Mouse (Mus musculus): ENCODE measurements around the gene Cdk7. TPM values are rescaled to one million over a fixed set of nuclear protein-coding genes. Genes with fewer than 3 reads are reported as not detected.

The Cdk7 gene
- 80.8 TPM for polyA plus RNA-seq (2017; shearing (Covaris generic))

DNA sequence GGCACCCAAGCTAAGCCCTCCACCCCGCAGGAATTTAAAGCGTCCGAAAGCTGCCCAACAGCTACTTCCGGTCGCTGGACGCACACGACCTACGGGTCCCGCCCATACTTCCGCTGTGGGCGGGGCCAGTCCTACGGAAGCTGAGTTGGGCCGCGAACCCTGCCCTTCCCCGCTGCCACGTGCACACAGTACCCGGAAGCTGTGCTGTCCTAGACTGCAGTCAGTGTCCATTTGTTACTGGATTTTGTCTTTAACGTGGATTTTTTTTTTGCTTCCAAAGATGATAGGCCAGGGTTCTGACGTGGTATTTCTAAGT lies at the start of gene Cdk7:
Cdk7 (minus strand) TSS at position 79 of the 316 bp plus-strand sequence.

DNA sequence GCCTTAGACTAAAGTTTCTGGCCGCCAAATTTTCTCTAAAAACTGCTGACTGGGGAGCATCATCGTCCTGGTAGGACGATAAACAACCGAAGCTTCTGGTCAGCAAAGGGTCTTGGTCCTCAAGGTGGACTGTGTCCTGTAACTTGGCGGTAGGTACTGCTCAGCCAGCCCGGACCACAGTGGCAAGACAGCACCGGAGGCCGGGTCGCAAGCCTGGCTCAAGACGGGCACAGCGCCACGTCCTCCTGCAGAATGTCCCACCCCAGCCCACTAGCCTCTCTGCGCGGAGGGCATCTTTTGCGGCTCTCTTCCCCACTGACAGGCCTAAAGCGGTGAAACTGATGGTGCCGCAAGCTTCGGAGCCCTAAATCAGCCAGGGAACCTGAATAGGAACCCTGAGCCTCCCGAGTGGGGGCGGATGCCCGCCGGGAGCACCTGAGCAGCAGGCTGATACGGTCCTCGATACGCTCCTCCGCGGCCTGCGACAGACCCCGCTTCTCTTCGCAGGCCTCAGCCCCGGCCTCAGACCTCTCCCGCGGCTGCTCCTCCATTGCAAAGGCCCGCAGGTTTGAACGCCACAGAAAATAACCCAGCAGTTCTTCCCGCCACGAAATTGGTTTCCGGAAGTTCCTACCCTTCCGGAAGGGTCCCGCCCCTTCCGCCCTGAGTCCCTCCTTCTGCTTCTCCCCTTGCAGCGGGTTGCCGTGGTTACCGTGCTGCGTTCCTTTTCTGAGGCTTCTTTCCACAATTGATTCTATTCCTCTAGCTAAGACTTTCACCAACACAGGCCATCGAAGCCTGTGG lies 44.7 kb upstream of the Cdk7 start, which contains the start of gene Cenph:
Cenph (minus strand) TSS at position 648 of the 804 bp plus-strand sequence.

DNA sequence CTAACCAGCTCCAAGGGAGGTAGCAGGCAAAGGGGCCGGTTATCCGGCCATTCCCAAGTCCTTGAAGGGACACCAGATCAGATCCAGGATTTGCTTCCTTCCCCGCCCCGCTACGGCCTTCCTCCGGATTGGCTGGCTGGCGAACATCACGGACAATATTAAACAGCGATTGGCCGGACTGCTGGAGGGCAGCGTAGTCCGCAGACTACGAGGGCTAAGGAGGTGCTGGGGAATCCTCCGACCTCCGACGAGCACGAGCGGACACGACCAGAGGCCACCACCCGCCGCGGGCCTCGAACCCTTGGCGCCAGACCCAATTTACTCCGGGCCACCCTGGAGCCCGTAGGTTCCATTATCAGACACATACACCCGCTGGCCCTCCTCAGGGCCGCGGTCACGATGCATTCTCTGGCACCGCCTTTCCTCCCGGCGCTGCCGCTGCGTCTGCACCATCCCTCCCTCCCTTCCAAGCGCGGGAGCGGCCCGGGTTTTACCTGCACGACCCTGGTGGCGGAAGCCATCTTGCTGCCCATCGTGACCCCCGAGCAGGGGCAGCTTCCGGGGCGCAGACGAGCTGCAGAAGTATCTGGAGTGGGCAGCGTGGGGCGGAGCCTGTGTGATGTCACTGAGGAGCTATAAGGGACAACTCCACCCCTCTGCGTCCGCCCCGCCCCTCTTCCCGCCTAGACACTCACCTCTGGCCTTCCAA lies 13.5 kb upstream of the Cdk7 start, which contains the start of gene Mrps36:
Mrps36 (minus strand) TSS at position 624 of the 709 bp plus-strand sequence.

DNA sequence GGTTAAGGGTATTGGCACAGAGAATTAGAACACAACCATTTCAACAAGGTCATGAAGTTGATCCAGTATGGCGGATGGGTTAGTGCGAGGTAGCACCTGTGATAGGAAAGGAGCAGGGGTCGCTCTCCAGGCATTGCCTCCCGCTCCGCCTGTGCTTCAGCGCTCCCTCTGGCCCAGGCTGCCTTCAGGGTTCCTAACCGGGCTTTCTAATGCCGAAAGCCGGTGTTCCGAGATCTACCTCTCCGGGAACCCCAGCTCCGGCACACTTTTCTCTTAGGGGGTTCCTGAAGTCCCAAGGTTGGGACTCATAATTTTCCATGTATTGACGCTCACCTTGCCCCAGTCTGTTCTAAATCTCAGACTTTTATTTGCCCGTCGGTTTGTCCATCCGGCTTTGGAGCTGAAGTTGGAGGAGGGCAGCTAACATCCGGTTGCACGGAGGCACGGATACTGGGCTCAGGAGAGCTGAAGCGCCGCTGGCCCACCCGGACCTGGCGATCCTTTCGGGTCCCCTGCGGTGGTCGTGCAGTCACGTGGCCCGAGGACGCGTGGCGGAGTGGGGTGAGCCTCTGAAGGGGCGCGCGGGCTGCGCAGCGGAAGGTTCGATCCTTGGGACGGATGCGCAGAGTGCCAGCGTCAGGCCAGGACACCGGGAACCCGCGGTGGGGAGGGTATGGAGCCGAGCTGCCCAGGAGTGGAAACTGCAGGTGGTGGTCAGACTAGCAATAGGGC lies 61.3 kb downstream of the Cdk7 start, which contains the start of gene Ccdc125:
Ccdc125 (plus strand) TSS at position 427 of the 732 bp plus-strand sequence.

Other genes starting within 250 kb of the Cdk7 start
- gene Gtf2h2, start 238.4 kb downstream of the Cdk7 start, polyA plus RNA-seq (2017; shearing (Covaris generic)) = 54.6 TPM
- 0.95 TPM for gene Ocln, start 178.2 kb downstream of the Cdk7 start, polyA plus RNA-seq (2017; shearing (Covaris generic))
- 6.7 TPM for gene Marveld2, start 114.0 kb downstream of the Cdk7 start, polyA plus RNA-seq (2017; shearing (Covaris generic))
- 122 TPM for gene Ak6, start 80.0 kb downstream of the Cdk7 start, polyA plus RNA-seq (2017; shearing (Covaris generic))
- gene Rad17, start 79.9 kb downstream of the Cdk7 start, polyA plus RNA-seq (2017; shearing (Covaris generic)) = 24.2 TPM
- 9.4 TPM for gene Taf9, start 79.4 kb downstream of the Cdk7 start, polyA plus RNA-seq (2017; shearing (Covaris generic))
- 22.3 TPM for gene Ccdc125, start 61.2 kb downstream of the Cdk7 start, polyA plus RNA-seq (2017; shearing (Covaris generic))
- gene Mrps36, start 13.7 kb upstream of the Cdk7 start, polyA plus RNA-seq (2017; shearing (Covaris generic)) = 93.5 TPM
- 1.7 TPM for gene Cenph, start 45.0 kb upstream of the Cdk7 start, polyA plus RNA-seq (2017; shearing (Covaris generic))
- 5.8 TPM for gene Ccnb1, start 55.6 kb upstream of the Cdk7 start, polyA plus RNA-seq (2017; shearing (Covaris generic))
- gene Slc30a5, start 102.5 kb upstream of the Cdk7 start, polyA plus RNA-seq (2017; shearing (Covaris generic)) = 55.6 TPM

All from CD4-positive, CD25-positive, alpha-beta regulatory T cell (primary cell).